Mouse (Mus musculus): Measurements from ENCODE around the gene Sfmbt1. TPM values are rescaled to one million over a fixed set of nuclear protein-coding genes. Genes with fewer than 3 reads are reported as not detected.

Gene Sfmbt1
- polyA plus RNA-seq, 1 experiment from 2014 or later: 24.6 TPM

- WGBS: 62% methylated on average over 1 of the region's 1 CpGs
- Histone ChIP-seq H3K36me3 (replicated peaks) (peaks cover 35% of the 10 kb centered on the region), H3K27me3 (no peaks in the 10 kb centered on the region), H3K9me3 (no peaks in the 10 kb centered on the region), H3K4me2 (no peak overlapping the region), H3K4me3 (replicated peaks) (no peak overlapping the region), H3K9ac (no peak overlapping the region), H3K4me1 (no peaks in the 10 kb centered on the region), H3K27ac (no peak overlapping the region)
- no peak for ATAC-seq (ENCODE audit: low FRiP score)
Measured at GRCm38 (mm10) chr14:30789471-30789870, 74.8 kb downstream of the Sfmbt1 start.

- no peaks in the 10 kb centered on the region for H3K27me3 ChIP-seq
- no peaks in the 10 kb centered on the region for H3K4me1 ChIP-seq
- no peak overlapping the region for H3K27ac ChIP-seq
- H3K4me3 ChIP-seq (replicated peaks): no peak overlapping the region
- H3K9ac ChIP-seq: no peak overlapping the region
- WGBS: 89% methylated on average over 3 of the region's 3 CpGs
- no peak overlapping the region for H3K4me2 ChIP-seq
- no peaks in the 10 kb centered on the region for H3K9me3 ChIP-seq
- no peak for ATAC-seq (ENCODE audit: low FRiP score)
- H3K36me3 ChIP-seq (replicated peaks): peaks cover 26% of the 10 kb centered on the region
Measured at GRCm38 (mm10) chr14:30792871-30793270, 78.2 kb downstream of the Sfmbt1 start.

GRCm38 (mm10) chr14:30801756-30802155 lies 87.1 kb downstream of the Sfmbt1 start:
- Histone ChIP-seq H3K36me3 (replicated peaks) (peaks cover 42% of the 10 kb centered on the region), H3K4me2 (no peak overlapping the region), H3K27ac (no peak overlapping the region), H3K27me3 (no peaks in the 10 kb centered on the region), H3K9me3 (no peaks in the 10 kb centered on the region), H3K9ac (no peak overlapping the region), H3K4me1 (no peaks in the 10 kb centered on the region), H3K4me3 (replicated peaks) (no peak overlapping the region)
- 94% methylated on average over 2 of the region's 2 CpGs for WGBS
- no peak for ATAC-seq (ENCODE audit: low FRiP score)

GRCm38 (mm10) chr14:30821136-30821535 lies 106.5 kb downstream of the Sfmbt1 start:
- H3K4me2 ChIP-seq: no peak overlapping the region
- no peak for ATAC-seq (ENCODE audit: low FRiP score)
- H3K9me3 ChIP-seq: no peaks in the 10 kb centered on the region
- peaks cover 6% of the 10 kb centered on the region for H3K4me1 ChIP-seq
- no peak overlapping the region for H3K4me3 ChIP-seq (replicated peaks)
- H3K27me3 ChIP-seq: no peaks in the 10 kb centered on the region
- no peak overlapping the region for H3K9ac ChIP-seq
- peaks cover 32% of the 10 kb centered on the region for H3K36me3 ChIP-seq (replicated peaks)
- H3K27ac ChIP-seq: no peak overlapping the region
- WGBS: 90% methylated on average over 3 of the region's 3 CpGs

- no peak overlapping the region for H3K4me2 ChIP-seq
- H3K9ac ChIP-seq: no peak overlapping the region
- no peaks in the 10 kb centered on the region for H3K9me3 ChIP-seq
- no peak for ATAC-seq (ENCODE audit: low FRiP score)
- H3K36me3 ChIP-seq (replicated peaks): peaks cover 5% of the 10 kb centered on the region
- 69% methylated on average over 6 of the region's 6 CpGs for WGBS
- no peak overlapping the region for H3K4me3 ChIP-seq (replicated peaks)
- H3K4me1 ChIP-seq: peaks cover 22% of the 10 kb centered on the region
- H3K27ac ChIP-seq: no peak overlapping the region
- H3K27me3 ChIP-seq: no peaks in the 10 kb centered on the region
Measured at GRCm38 (mm10) chr14:30824456-30824995, 109.9 kb downstream of the Sfmbt1 start.

GRCm38 (mm10) chr14:30825021-30825475 lies 110.4 kb downstream of the Sfmbt1 start:
- Histone ChIP-seq H3K27ac (no peak overlapping the region), H3K4me1 (peaks cover 22% of the 10 kb centered on the region), H3K9me3 (no peaks in the 10 kb centered on the region), H3K27me3 (no peaks in the 10 kb centered on the region), H3K4me2 (peak overlapping the region; percentile 84), H3K9ac (peak overlapping the region; percentile 86; the same call in 1 of the 2 replicates), H3K36me3 (replicated peaks) (no peaks in the 10 kb centered on the region), H3K4me3 (replicated peaks) (peak overlapping the region; percentile 82)
- ATAC-seq (ENCODE audit: low FRiP score): peak; percentile 4; the same call in 1 of the 2 replicates
- 36% methylated on average over 5 of the region's 5 CpGs for WGBS

GRCm38 (mm10) chr14:30825476-30826131 lies 111.0 kb downstream of the Sfmbt1 start, which contains the start of gene Tmem110:
Tmem110 (plus strand) TSS chr14:30825590.
- no peaks in the 10 kb centered on the region for H3K27me3 ChIP-seq
- WGBS: under 1% methylated on average over 67 of the region's 68 CpGs
- H3K9me3 ChIP-seq: no peaks in the 10 kb centered on the region
- ATAC-seq (ENCODE audit: low FRiP score): peak; percentile 96
- H3K4me1 ChIP-seq: peaks cover 22% of the 10 kb centered on the region
- peak within 1 kb of the TSS; percentile 74 for H3K27ac ChIP-seq
- H3K9ac ChIP-seq: peak within 1 kb of the TSS; percentile 86
- peak within 1 kb of the TSS; percentile 82 for H3K4me3 ChIP-seq (replicated peaks)
- no peaks in the 10 kb centered on the region for H3K36me3 ChIP-seq (replicated peaks)
- H3K4me2 ChIP-seq: peak within 1 kb of the TSS; percentile 84

GRCm38 (mm10) chr14:30826174-30827140 lies 111.8 kb downstream of the Sfmbt1 start:
- Histone ChIP-seq H3K36me3 (replicated peaks) (no peaks in the 10 kb centered on the region), H3K4me3 (replicated peaks) (peak overlapping the region; percentile 82), H3K9me3 (no peaks in the 10 kb centered on the region), H3K9ac (peak overlapping the region; percentile 86), H3K4me1 (peaks cover 22% of the 10 kb centered on the region), H3K27ac (no peak overlapping the region), H3K27me3 (no peaks in the 10 kb centered on the region), H3K4me2 (peak overlapping the region; percentile 84)
- WGBS: 21% methylated on average over 17 of the region's 17 CpGs
- ATAC-seq (ENCODE audit: low FRiP score): peak; percentile 44

- 86% methylated on average over 4 of the region's 4 CpGs for WGBS
- Histone ChIP-seq H3K4me1 (peaks cover 22% of the 10 kb centered on the region), H3K4me3 (replicated peaks) (no peak overlapping the region)
Measured at GRCm38 (mm10) chr14:30827480-30827879, 112.8 kb downstream of the Sfmbt1 start.

GRCm38 (mm10) chr14:30828077-30828476 lies 113.4 kb downstream of the Sfmbt1 start:
- 91% methylated on average over 4 of the region's 4 CpGs for WGBS
- H3K36me3 ChIP-seq (replicated peaks): no peaks in the 10 kb centered on the region
- H3K4me3 ChIP-seq (replicated peaks): no peak overlapping the region
- ATAC-seq (ENCODE audit: low FRiP score): no peak
- no peak overlapping the region for H3K9ac ChIP-seq
- no peak overlapping the region for H3K4me2 ChIP-seq
- peaks cover 22% of the 10 kb centered on the region for H3K4me1 ChIP-seq
- H3K27ac ChIP-seq: no peak overlapping the region
- H3K9me3 ChIP-seq: no peaks in the 10 kb centered on the region
- no peaks in the 10 kb centered on the region for H3K27me3 ChIP-seq

More at GRCm38 (mm10) chr14:30827480-30827879, 112.8 kb downstream of the Sfmbt1 start:
- H3K9ac ChIP-seq: peak overlapping the region; percentile 12; the same call in 1 of the 2 replicates
- H3K27ac ChIP-seq: no peak overlapping the region
- no peaks in the 10 kb centered on the region for H3K36me3 ChIP-seq (replicated peaks)
- no peaks in the 10 kb centered on the region for H3K9me3 ChIP-seq
- no peaks in the 10 kb centered on the region for H3K27me3 ChIP-seq
- peak overlapping the region; percentile 84; the same call in 1 of the 2 replicates for H3K4me2 ChIP-seq
- ATAC-seq (ENCODE audit: low FRiP score): no peak

- H3K4me2 ChIP-seq: no peak overlapping the region
- H3K27me3 ChIP-seq: no peaks in the 10 kb centered on the region
- no peaks in the 10 kb centered on the region for H3K9me3 ChIP-seq
- no peaks in the 10 kb centered on the region for H3K36me3 ChIP-seq (replicated peaks)
- no peak overlapping the region for H3K9ac ChIP-seq
- 88% methylated on average over 11 of the region's 11 CpGs for WGBS
- no peak for ATAC-seq (ENCODE audit: low FRiP score)
- H3K4me3 ChIP-seq (replicated peaks): no peak overlapping the region
- no peak overlapping the region for H3K27ac ChIP-seq
- peaks cover 22% of the 10 kb centered on the region for H3K4me1 ChIP-seq
Measured at GRCm38 (mm10) chr14:30828635-30829460, 114.2 kb downstream of the Sfmbt1 start.
